Mouse (Mus musculus) stomach, embryonic 14.5 days (tissue): ENCODE data around the gene Cacng5. TPM values are rescaled to one million over a fixed set of nuclear protein-coding genes. Genes with fewer than 3 reads are reported as not detected.

Source experiments
- ATAC-seq: fragments of 200-750 bp; cut with Nextera tagmentation; 2 replicates; pipeline ENCODE4 v1.8.0; 2017; ENCODE audit warnings: low read depth, moderate TSS enrichment; ENCODE audit not compliant: insufficient number of reproducible peaks, insufficient read depth, low FRiP score
- H3K27ac ChIP-seq: fragments of 300-500 bp; sonication (generic); 2 replicates; pipeline ENCODE4 v1.5.1; 2014; ENCODE audit warnings: mild to moderate bottlenecking, low read length, moderate library complexity, mixed read lengths
- H3K27me3 ChIP-seq: fragments of 300-500 bp; sonication (generic); 2 replicates; pipeline ENCODE4 v1.6.1; 2014; ENCODE audit warnings: low read length, control low read depth, mixed read lengths; ENCODE audit not compliant: control insufficient read depth, insufficient read depth
- H3K36me3 ChIP-seq: fragments of 300-500 bp; sonication (generic); 2 replicates; pipeline ENCODE4 v1.6.1; 2014; ENCODE audit warnings: mild to moderate bottlenecking, control low read depth, low read length, moderate library complexity, mixed read lengths; ENCODE audit not compliant: control insufficient read depth, insufficient read depth
- H3K4me1 ChIP-seq: fragments of 300-500 bp; sonication (generic); 2 replicates; pipeline ENCODE4 v1.6.1; 2014; ENCODE audit warnings: low read length, control low read depth, mixed read lengths; ENCODE audit not compliant: control insufficient read depth, insufficient read depth
- H3K4me2 ChIP-seq: fragments of 300-500 bp; sonication (generic); replicated peaks from 2 replicates; pipeline ENCODE4 v1.6.1; 2014; ENCODE audit warnings: low read depth, low read length, control low read depth
- H3K4me3 ChIP-seq: fragments of 300-500 bp; sonication (generic); 2 replicates; pipeline ENCODE4 v1.5.1; 2014; ENCODE audit warnings: low read depth, low read length, control low read depth
- H3K9ac ChIP-seq: fragments of 300-500 bp; sonication (generic); replicated peaks from 2 replicates; pipeline ENCODE4 v1.6.1; 2014; ENCODE audit warnings: low read depth, mild to moderate bottlenecking, control low read depth, low read length, moderate library complexity, mixed read lengths
- H3K9me3 ChIP-seq: fragments of 300-500 bp; sonication (generic); 2 replicates; pipeline ENCODE4 v1.6.1; 2016; ENCODE audit warnings: low read depth, low read length, control low read depth; ENCODE audit not compliant: control insufficient read depth
- WGBS: fragments of 180-500 bp; shearing (Covaris S2); extraction: QIAGEN DNeasy Blood & Tissue Kit; methylation state at CpG from one replicate; pipeline ENCODE4 v1.1.7; 2014; 5-methylcytosine and 5-hydroxymethylcytosine counted together
- polyA plus RNA-seq: library from polyadenylated mRNA; unstranded; fragments of >200 nt; fragmentation: Nextera tagmentation; extraction: Ambion mirVana; gene quantifications from 2 replicates; pipeline ENCODE4 v1.2.1, GENCODE M21; 2014

The Cacng5 gene
- polyA plus RNA-seq, 1 experiment from 2014 or later: 0.19 TPM

GRCm38 (mm10) chr11:107936929-107937328, 22.1 kb upstream of the Cacng5 start:
- no peaks in the 10 kb centered on the region; the same call in 1 of the 2 replicates for H3K36me3 ChIP-seq
- no peak overlapping the region for H3K9ac ChIP-seq
- ATAC-seq: no peak
- peaks cover 12% of the 10 kb centered on the region; the same call in 1 of the 2 replicates for H3K9me3 ChIP-seq
- 85% methylated on average over 2 of the region's 2 CpGs for WGBS
- no peaks in the 10 kb centered on the region for H3K27me3 ChIP-seq
- H3K27ac ChIP-seq: no peak overlapping the region
- H3K4me2 ChIP-seq: no peak overlapping the region
- no peak overlapping the region for H3K4me3 ChIP-seq
- no peaks in the 10 kb centered on the region for H3K4me1 ChIP-seq

GRCm38 (mm10) chr11:107931721-107932120, 16.9 kb upstream of the Cacng5 start:
- Histone ChIP-seq H3K9ac (no peak overlapping the region), H3K9me3 (no peaks in the 10 kb centered on the region), H3K27ac (no peak overlapping the region), H3K4me2 (no peak overlapping the region), H3K36me3 (no peaks in the 10 kb centered on the region), H3K4me3 (no peak overlapping the region), H3K4me1 (no peaks in the 10 kb centered on the region), H3K27me3 (no peaks in the 10 kb centered on the region)
- 54% methylated on average over 7 of the region's 7 CpGs for WGBS
- no peak for ATAC-seq

DNA sequence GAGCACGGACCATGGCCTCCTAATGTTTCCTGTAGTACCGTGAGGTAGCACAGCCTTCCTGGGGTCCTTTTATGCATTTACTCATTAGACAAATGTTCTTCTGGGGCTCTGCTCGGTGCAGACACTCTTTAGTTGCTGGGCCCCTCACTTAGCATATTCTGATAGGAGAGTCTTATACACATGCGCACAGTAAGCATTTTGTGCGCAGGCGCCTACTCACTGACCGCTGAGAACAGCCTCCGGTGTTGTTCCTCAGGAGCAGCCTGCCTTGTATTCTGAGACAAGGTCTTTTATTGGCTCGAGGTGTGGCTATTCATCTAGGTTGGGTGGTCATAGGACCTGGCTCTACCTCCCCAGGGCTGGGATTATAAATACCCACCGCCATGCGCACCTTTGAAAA, 16.4 kb upstream of the Cacng5 start:
- Histone ChIP-seq H3K36me3 (no peaks in the 10 kb centered on the region), H3K27me3 (no peaks in the 10 kb centered on the region), H3K9me3 (no peaks in the 10 kb centered on the region), H3K4me1 (no peaks in the 10 kb centered on the region), H3K27ac (no peak overlapping the region), H3K4me2 (no peak overlapping the region), H3K4me3 (no peak overlapping the region), H3K9ac (no peak overlapping the region)
- ATAC-seq: no peak
- WGBS: 86% methylated on average over 11 of the region's 11 CpGs

DNA sequence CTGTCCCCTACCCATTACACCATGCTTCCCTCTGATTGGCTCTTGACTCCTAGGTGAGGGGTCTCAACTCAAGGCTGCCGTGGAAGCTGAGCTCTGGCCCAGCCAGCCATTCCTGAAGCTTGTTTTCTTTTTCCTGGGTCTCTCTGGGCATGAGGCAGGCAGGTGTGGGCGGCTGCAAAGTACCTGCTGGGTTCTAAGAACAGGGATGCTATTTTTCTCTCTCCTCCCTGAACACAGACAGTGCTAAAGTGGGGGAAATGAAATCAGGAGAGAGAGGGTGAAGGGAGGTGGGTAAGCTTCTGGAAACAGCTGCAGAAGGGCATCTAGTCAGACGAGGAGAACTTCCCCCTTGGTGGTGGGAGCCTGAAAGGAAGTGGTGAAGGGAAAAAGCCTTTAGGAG, 14.9 kb upstream of the Cacng5 start:
- H3K4me1 ChIP-seq: no peaks in the 10 kb centered on the region
- ATAC-seq: no peak
- H3K36me3 ChIP-seq: no peaks in the 10 kb centered on the region
- no peaks in the 10 kb centered on the region for H3K27me3 ChIP-seq
- WGBS: 37% methylated on average over 3 of the region's 3 CpGs
- H3K4me2 ChIP-seq: no peak overlapping the region
- H3K9ac ChIP-seq: no peak overlapping the region
- H3K4me3 ChIP-seq: no peak overlapping the region
- no peaks in the 10 kb centered on the region for H3K9me3 ChIP-seq
- no peak overlapping the region for H3K27ac ChIP-seq

DNA sequence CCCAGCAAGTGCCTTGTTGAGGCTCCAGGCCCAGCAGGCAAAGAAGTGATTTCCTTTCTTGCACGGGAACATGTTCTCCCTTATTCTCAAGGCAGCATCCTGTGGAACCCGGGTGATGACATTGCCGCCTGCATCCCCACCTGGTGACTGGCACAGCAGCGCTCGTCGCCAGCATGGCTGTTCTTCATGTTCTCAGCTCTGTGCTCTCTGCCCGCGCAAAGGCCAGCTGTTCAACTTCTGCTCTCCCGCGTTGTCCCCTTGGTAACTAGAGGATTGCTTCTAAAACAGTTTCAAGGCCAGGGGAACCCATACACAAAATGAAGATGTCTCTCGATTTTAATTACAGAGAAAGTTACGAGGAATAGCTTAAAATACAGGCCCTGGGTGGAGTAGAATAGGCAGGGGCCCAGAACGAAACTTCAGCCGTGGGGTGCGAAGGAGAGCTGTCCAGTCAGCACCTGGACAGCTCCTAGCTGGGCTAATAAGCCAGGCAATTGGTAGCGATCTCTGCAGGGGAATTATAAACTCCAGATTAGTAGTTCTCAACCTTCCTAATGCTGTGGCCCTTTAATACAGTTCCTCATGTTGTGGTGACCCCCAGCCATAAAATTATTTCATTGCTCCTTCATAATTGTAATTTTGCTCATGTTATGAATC, 5.1 kb upstream of the Cacng5 start:
- Histone ChIP-seq H3K9me3 (no peaks in the 10 kb centered on the region), H3K36me3 (no peaks in the 10 kb centered on the region), H3K27me3 (peaks cover 3% of the 10 kb centered on the region; the same call in 1 of the 2 replicates), H3K9ac (no peak overlapping the region), H3K4me2 (no peak overlapping the region), H3K27ac (no peak overlapping the region), H3K4me1 (no peaks in the 10 kb centered on the region), H3K4me3 (no peak overlapping the region)
- WGBS: 45% methylated on average over 16 of the region's 16 CpGs
- no peak for ATAC-seq

GRCm38 (mm10) chr11:107917721-107918235, 2.9 kb upstream of the Cacng5 start:
- H3K36me3 ChIP-seq: no peaks in the 10 kb centered on the region
- no peak overlapping the region for H3K27ac ChIP-seq
- H3K9me3 ChIP-seq: no peaks in the 10 kb centered on the region
- no peak for ATAC-seq
- H3K4me2 ChIP-seq: no peak overlapping the region
- H3K9ac ChIP-seq: no peak overlapping the region
- H3K4me3 ChIP-seq: no peak overlapping the region
- H3K27me3 ChIP-seq: peaks cover 9% of the 10 kb centered on the region; the same call in 1 of the 2 replicates
- WGBS: 62% methylated on average over 9 of the region's 9 CpGs
- no peaks in the 10 kb centered on the region for H3K4me1 ChIP-seq

GRCm38 (mm10) chr11:107913317-107913716, 1.5 kb downstream of the Cacng5 start:
- WGBS: 53% methylated on average over 3 of the region's 3 CpGs
- Histone ChIP-seq H3K9ac (no peak overlapping the region), H3K4me2 (no peak overlapping the region), H3K36me3 (no peaks in the 10 kb centered on the region), H3K27ac (no peak overlapping the region), H3K4me3 (no peak overlapping the region), H3K9me3 (no peaks in the 10 kb centered on the region), H3K27me3 (peaks cover 9% of the 10 kb centered on the region; the same call in 1 of the 2 replicates), H3K4me1 (no peaks in the 10 kb centered on the region)
- no peak for ATAC-seq

GRCm38 (mm10) chr11:107905364-107905763, 9.5 kb downstream of the Cacng5 start:
- no peak overlapping the region for H3K4me2 ChIP-seq
- no peak overlapping the region for H3K9ac ChIP-seq
- no peaks in the 10 kb centered on the region for H3K9me3 ChIP-seq
- no peaks in the 10 kb centered on the region for H3K4me1 ChIP-seq
- H3K27me3 ChIP-seq: no peaks in the 10 kb centered on the region
- H3K4me3 ChIP-seq: no peak overlapping the region
- no peak overlapping the region for H3K27ac ChIP-seq
- no peaks in the 10 kb centered on the region for H3K36me3 ChIP-seq
- ATAC-seq: no peak
- 78% methylated on average over 9 of the region's 9 CpGs for whole genome bisulfite sequencing
